Mouse (Mus musculus) layer of hippocampus, postnatal 36 days (tissue): ENCODE results near the gene Fmod. TPM values are rescaled to one million over a fixed set of nuclear protein-coding genes. Genes with fewer than 3 reads are reported as not detected.

ENCODE experiments used
- DNase-seq, 2 experiments: peaks; one replicate each; pipeline ENCODE4 v3.0.0; 2022
- total RNA-seq, 2 experiments: library from RNA; stranded (reverse); gene quantifications; 2 replicates each; pipeline ENCODE4 v1.2.3; 2021

Fmod gene
- total RNA-seq, 2 experiments from 2014 or later: 4.0 to 7.8 TPM

- no peak for DNase-seq
Measured at GRCm38 (mm10) chr1:134097080-134097855, 60.2 kb downstream of the Fmod start.

Other genes with a start within 250 kb of the Fmod start
- gene Atp2b4, start 236.2 kb upstream of the Fmod start, total RNA-seq: 10 to 100 TPM; 67.8 to 72.1 TPM
- under 1 TPM in 1 of 2 experiments, not detected in 1; 0.40 TPM for gene Optc, start 129.3 kb upstream of the Fmod start, total RNA-seq
- 10 to 100 TPM; 11.8 to 12.8 TPM for gene Prelp, start 115.8 kb upstream of the Fmod start, total RNA-seq
- 10 to 100 TPM; 18.7 to 18.9 TPM for gene Btg2, start 41.9 kb downstream of the Fmod start, total RNA-seq
- gene Chit1, start 74.0 kb downstream of the Fmod start, total RNA-seq: not detected
- 10 to 100 TPM; 11.3 to 13.8 TPM for gene Chil1, start 144.9 kb downstream of the Fmod start, total RNA-seq
- under 1 TPM; 0.28 to 0.30 TPM for gene Mybph, start 156.2 kb downstream of the Fmod start, total RNA-seq
- 100 to 1,000 TPM; 216 to 224 TPM for gene Adora1, start 198.2 kb downstream of the Fmod start, total RNA-seq